Mouse (Mus musculus) skeletal muscle tissue, adult 2 months (tissue): ENCODE measurements around the gene Hadhb.
"Not testable (repeated sequence)": the region's sequence is repeated elsewhere in the genome, so short reads cannot be mapped to it uniquely, and the experiment has no call there.

Experiments used
- DNase-seq: peaks from one replicate; pipeline ENCODE4 v3.0.0-alpha.2; 2012; ENCODE audit warnings: low read depth, low spot score

Gene Hadhb

GRCm38 (mm10) chr5:30172931-30173692 lies 18.1 kb downstream of the Hadhb start:
- no peak for DNase-seq

GRCm38 (mm10) chr5:30175811-30176210 lies 20.8 kb downstream of the Hadhb start:
- DNase-seq = no peak

GRCm38 (mm10) chr5:30187687-30188485 lies 32.8 kb downstream of the Hadhb start:
- no peak for DNase-seq

- DNase-seq = no peak
Observed at GRCm38 (mm10) chr5:30192452-30192851, 37.4 kb downstream of the Hadhb start.

- DNase-seq = no peak
Observed at GRCm38 (mm10) chr5:30195340-30195739, 40.3 kb downstream of the Hadhb start.

- no peak for DNase-seq
Observed at GRCm38 (mm10) chr5:30198257-30198656, 43.2 kb downstream of the Hadhb start.

- no peak for DNase-seq
Observed at GRCm38 (mm10) chr5:30201521-30201920, 46.5 kb downstream of the Hadhb start.

GRCm38 (mm10) chr5:30202221-30202620 lies 47.2 kb downstream of the Hadhb start:
- DNase-seq = no peak

- DNase-seq = no peak
Observed at GRCm38 (mm10) chr5:30203216-30203885, 48.3 kb downstream of the Hadhb start.

- DNase-seq = no peak
Observed at GRCm38 (mm10) chr5:30204441-30204840, 49.4 kb downstream of the Hadhb start.

- no peak for DNase-seq
Observed at GRCm38 (mm10) chr5:30205034-30205433, 50.0 kb downstream of the Hadhb start.

- DNase-seq = no peak
Observed at GRCm38 (mm10) chr5:30205493-30205892, 50.4 kb downstream of the Hadhb start, which contains the start of gene Adgrf3. Adgrf3 (minus strand) TSS chr5:30205722.

- DNase-seq = no peak
Observed at GRCm38 (mm10) chr5:30207276-30207675, 52.2 kb downstream of the Hadhb start.

GRCm38 (mm10) chr5:30210758-30211157 lies 55.7 kb downstream of the Hadhb start:
- DNase-seq = not testable (repeated sequence)

- DNase-seq = no peak
Observed at GRCm38 (mm10) chr5:30214889-30215288, 59.8 kb downstream of the Hadhb start.

GRCm38 (mm10) chr5:30215970-30216369 lies 60.9 kb downstream of the Hadhb start:
- DNase-seq = no peak

GRCm38 (mm10) chr5:30219715-30220114 lies 64.7 kb downstream of the Hadhb start:
- DNase-seq = no peak

GRCm38 (mm10) chr5:30220666-30221065 lies 65.6 kb downstream of the Hadhb start:
- DNase-seq = no peak

GRCm38 (mm10) chr5:30222681-30223080 lies 67.6 kb downstream of the Hadhb start:
- DNase-seq = no peak

- DNase-seq = no peak
Observed at GRCm38 (mm10) chr5:30230901-30231300, 75.9 kb downstream of the Hadhb start.

GRCm38 (mm10) chr5:30231891-30232270 lies 76.8 kb downstream of the Hadhb start:
- no peak for DNase-seq

- DNase-seq = peak; percentile 97
Observed at GRCm38 (mm10) chr5:30232271-30232971, 77.4 kb downstream of the Hadhb start, which contains the start of gene Selenoi. Selenoi (plus strand) TSS chr5:30232581.
